Mouse (Mus musculus): ENCODE results near the gene Atraid. TPM values are rescaled to one million over a fixed set of nuclear protein-coding genes. Genes with fewer than 3 reads are reported as not detected.

Gene Atraid
- polyA plus RNA-seq, 1 experiment from 2014 or later: 164 TPM

DNA sequence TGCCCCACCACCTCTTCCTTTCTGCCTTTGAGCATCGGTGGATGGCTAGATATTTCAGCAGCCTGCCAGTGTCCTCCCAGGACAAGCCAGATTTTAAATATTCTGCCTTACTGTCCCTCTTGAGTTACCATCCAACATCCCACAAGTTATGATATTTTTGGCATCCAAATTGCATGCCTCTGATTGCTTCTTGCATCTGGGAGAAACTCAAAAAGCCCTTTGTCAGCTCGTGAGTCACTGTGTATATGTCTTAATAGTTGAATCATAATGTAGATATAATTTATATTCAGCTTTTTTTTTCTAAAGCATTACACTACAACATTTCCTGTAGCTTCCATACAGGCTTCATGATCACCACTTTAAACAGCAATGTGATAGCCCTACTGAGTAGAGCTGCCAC lies 39.0 kb downstream of the Atraid start:
- H3K27me3 ChIP-seq (replicated peaks): peaks cover 45% of the 10 kb centered on the region

GRCm38 (mm10) chr5:31092231-31092975 lies 44.3 kb downstream of the Atraid start:
- H3K27me3 ChIP-seq (replicated peaks): peaks cover 95% of the 10 kb centered on the region
- H3K4me3 ChIP-seq (replicated peaks): peak overlapping the region; percentile 44
- no peaks in the 10 kb centered on the region for H3K9me3 ChIP-seq
- peak overlapping the region; percentile 89 for H3K4me2 ChIP-seq (replicated peaks)
- H3K36me3 ChIP-seq: no peaks in the 10 kb centered on the region
- H3K27ac ChIP-seq: no peak overlapping the region
- 3% methylated on average over 51 of the region's 53 CpGs for WGBS
- peak; percentile 2; the same call in 1 of the 2 replicates for ATAC-seq
- H3K4me1 ChIP-seq (replicated peaks): peaks cover 31% of the 10 kb centered on the region
- H3K9ac ChIP-seq: peak overlapping the region; percentile 49

More for the DNA sequence above, 39.0 kb downstream of the Atraid start:
- ATAC-seq: no peak
- H3K4me3 ChIP-seq (replicated peaks): no peak overlapping the region
- H3K27ac ChIP-seq: no peak overlapping the region
- H3K4me1 ChIP-seq (replicated peaks): no peaks in the 10 kb centered on the region
- no peaks in the 10 kb centered on the region for H3K36me3 ChIP-seq
- H3K9ac ChIP-seq: no peak overlapping the region
- no peak overlapping the region for H3K4me2 ChIP-seq (replicated peaks)
- 76% methylated on average over 2 of the region's 2 CpGs for WGBS
- H3K9me3 ChIP-seq: no peaks in the 10 kb centered on the region

DNA sequence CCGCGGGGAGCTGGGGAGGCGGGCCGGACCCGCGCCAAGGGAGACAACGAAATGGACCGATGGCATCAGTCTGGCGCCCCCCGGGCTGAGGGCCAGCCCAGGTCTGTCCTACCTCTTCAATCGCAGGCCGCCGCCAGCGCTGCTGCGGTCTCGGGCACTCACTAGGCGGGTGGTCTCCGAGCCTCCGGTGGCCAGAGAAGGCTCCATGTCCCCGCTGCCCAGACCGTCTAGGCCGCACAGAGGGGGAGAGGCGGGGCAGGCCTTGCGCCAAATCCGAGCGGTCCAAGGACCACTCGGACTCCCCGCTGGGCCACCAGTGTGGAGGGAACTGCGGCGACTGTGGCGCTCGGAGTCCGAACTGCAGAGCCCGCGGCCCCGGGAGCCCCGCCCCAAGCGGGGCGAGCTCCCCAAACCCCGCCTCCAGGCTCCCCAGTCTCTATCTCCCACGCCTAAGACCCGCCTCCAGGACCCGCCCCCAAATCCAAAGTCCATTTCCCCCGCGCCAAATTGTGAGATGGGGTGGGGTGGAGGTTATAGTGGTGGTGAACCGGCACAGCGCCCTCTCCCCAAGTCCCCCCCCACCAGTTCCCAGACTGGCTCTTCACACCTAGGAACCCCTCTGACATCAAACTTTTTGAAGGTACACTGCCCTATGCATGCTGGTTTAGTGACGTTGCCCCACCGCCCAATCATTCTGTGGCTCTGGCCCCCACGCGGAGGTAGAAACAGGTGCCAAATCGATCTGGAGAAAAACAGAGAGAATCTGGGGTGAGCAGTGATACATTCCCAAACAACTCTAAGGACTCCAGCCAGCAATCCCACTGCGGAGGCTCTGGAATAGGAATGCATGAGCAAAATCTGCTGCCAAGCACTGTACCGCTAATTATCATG lies 45.3 kb downstream of the Atraid start:
- peaks cover 31% of the 10 kb centered on the region for H3K4me1 ChIP-seq (replicated peaks)
- peak overlapping the region; percentile 49 for H3K9ac ChIP-seq
- peaks cover 89% of the 10 kb centered on the region for H3K27me3 ChIP-seq (replicated peaks)
- 1% methylated on average over 54 of the region's 54 CpGs for WGBS
- ATAC-seq: peak; percentile 91
- peak overlapping the region; percentile 44 for H3K4me3 ChIP-seq (replicated peaks)
- H3K4me2 ChIP-seq (replicated peaks): peak overlapping the region; percentile 89
- H3K36me3 ChIP-seq: no peaks in the 10 kb centered on the region
- no peak overlapping the region for H3K27ac ChIP-seq
- H3K9me3 ChIP-seq: no peaks in the 10 kb centered on the region

GRCm38 (mm10) chr5:31094100-31094798 lies 46.1 kb downstream of the Atraid start:
- no peak overlapping the region for H3K27ac ChIP-seq
- H3K4me1 ChIP-seq (replicated peaks): peaks cover 31% of the 10 kb centered on the region
- 2% methylated on average over 29 of the region's 29 CpGs for WGBS
- H3K36me3 ChIP-seq: no peaks in the 10 kb centered on the region
- H3K27me3 ChIP-seq (replicated peaks): peaks cover 86% of the 10 kb centered on the region
- no peaks in the 10 kb centered on the region for H3K9me3 ChIP-seq
- H3K4me2 ChIP-seq (replicated peaks): peak overlapping the region; percentile 89
- ATAC-seq: no peak
- H3K4me3 ChIP-seq (replicated peaks): peak overlapping the region; percentile 29
- H3K9ac ChIP-seq: no peak overlapping the region

DNA sequence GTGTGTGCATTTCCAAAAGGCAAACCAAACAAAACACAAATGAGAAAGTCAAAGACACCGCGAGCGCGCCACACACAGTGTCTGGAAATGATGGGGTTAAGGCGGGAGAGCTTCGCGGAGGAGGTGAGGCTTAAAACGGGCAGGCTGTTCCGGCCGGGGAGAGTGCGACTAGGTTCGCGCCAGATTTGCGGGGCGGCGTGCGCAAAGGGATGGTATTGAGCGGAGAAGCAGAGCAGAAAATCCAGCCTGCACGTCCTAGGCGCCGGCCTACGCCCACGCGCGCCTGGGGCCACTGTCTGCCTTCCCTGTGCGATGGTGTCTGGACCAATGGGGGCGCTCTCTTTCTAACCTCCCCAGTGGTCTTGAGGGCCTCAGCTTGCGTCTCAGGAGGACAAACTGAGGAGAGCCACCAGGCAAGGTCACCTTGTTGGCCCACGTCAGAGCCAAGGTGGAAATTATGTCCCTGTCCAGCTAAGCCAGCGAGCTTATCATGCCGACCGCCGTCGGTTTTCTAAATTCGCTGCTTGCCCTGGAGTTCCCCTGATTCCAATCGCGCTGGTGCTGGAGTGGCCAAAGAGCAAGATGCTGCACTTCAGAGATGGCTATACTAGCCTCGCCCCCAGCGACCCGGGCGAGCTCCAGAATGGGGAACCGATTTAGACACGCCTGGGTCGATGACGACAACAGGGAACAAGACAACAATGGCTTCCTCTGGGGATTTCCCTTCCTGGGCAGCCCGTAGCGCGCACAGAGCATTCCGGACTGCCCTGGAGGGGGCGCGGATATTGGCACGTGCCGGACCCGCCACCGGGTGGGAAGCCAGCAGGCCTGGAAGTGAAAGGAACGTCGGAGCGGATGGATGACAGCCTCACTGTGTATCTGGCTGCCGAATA lies 46.9 kb downstream of the Atraid start:
- under 1% methylated on average over 59 of the region's 59 CpGs for WGBS
- Histone ChIP-seq H3K27ac (no peak overlapping the region), H3K27me3 (replicated peaks) (peaks cover 83% of the 10 kb centered on the region), H3K36me3 (no peaks in the 10 kb centered on the region), H3K4me3 (replicated peaks) (peak overlapping the region; percentile 29), H3K4me1 (replicated peaks) (peaks cover 31% of the 10 kb centered on the region), H3K9me3 (no peaks in the 10 kb centered on the region), H3K9ac (0 out of 2 replicates have a peak overlapping the region, but pooled peaks have one; percentile 32), H3K4me2 (replicated peaks) (peak overlapping the region; percentile 89)
- ATAC-seq: 0 out of 2 replicates have a peak, but pooled peaks have one; percentile 24

- Histone ChIP-seq H3K27me3 (replicated peaks) (peaks cover 74% of the 10 kb centered on the region), H3K36me3 (no peaks in the 10 kb centered on the region), H3K27ac (no peak overlapping the region), H3K4me2 (replicated peaks) (peak overlapping the region; percentile 89), H3K9me3 (no peaks in the 10 kb centered on the region), H3K9ac (no peak overlapping the region), H3K4me1 (replicated peaks) (peaks cover 31% of the 10 kb centered on the region), H3K4me3 (replicated peaks) (peak overlapping the region; percentile 29)
- WGBS: 26% methylated on average over 11 of the region's 11 CpGs
- ATAC-seq: no peak
These were observed 47.8 kb downstream of the Atraid start for GRCm38 (mm10) chr5:31095711-31096480.

Other genes starting within 250 kb of the Atraid start
- gene Mapre3, start 233.7 kb upstream of the Atraid start, polyA plus RNA-seq (2015; fragmentation: Nextera tagmentation; extraction: Ambion mirVana): 17.4 and 17.5 TPM in 2 replicates
- 72.3 and 76.3 TPM in 2 replicates for gene Tmem214, start 180.3 kb upstream of the Atraid start, polyA plus RNA-seq (2015; fragmentation: Nextera tagmentation; extraction: Ambion mirVana)
- gene Agbl5, start 159.6 kb upstream of the Atraid start, polyA plus RNA-seq (2015; fragmentation: Nextera tagmentation; extraction: Ambion mirVana): 13.9 and 16.4 TPM in 2 replicates
- gene Ost4, start 140.5 kb upstream of the Atraid start, polyA plus RNA-seq (2015; fragmentation: Nextera tagmentation; extraction: Ambion mirVana): 449 and 476 TPM in 2 replicates
- 183 and 190 TPM in 2 replicates for gene Emilin1, start 134.9 kb upstream of the Atraid start, polyA plus RNA-seq (2015; fragmentation: Nextera tagmentation; extraction: Ambion mirVana)
- 23.3 and 26.9 TPM in 2 replicates for gene Khk, start 126.9 kb upstream of the Atraid start, polyA plus RNA-seq (2015; fragmentation: Nextera tagmentation; extraction: Ambion mirVana)
- gene Cgref1, start 102.7 kb upstream of the Atraid start, polyA plus RNA-seq (2015; fragmentation: Nextera tagmentation; extraction: Ambion mirVana): 36.1 and 42.8 TPM in 2 replicates
- gene Preb, start 88.0 kb upstream of the Atraid start, polyA plus RNA-seq (2015; fragmentation: Nextera tagmentation; extraction: Ambion mirVana): 166 and 192 TPM in 2 replicates
- gene Tcf23, start 79.7 kb upstream of the Atraid start, polyA plus RNA-seq (2015; fragmentation: Nextera tagmentation; extraction: Ambion mirVana): 2.2 and 2.3 TPM in 2 replicates
- gene Slc5a6, start 612 bp downstream of the Atraid start, polyA plus RNA-seq (2015; fragmentation: Nextera tagmentation; extraction: Ambion mirVana): 12.8 and 15.1 TPM in 2 replicates
- 24.2 and 25.2 TPM in 2 replicates for gene Cad, start 6.5 kb downstream of the Atraid start, polyA plus RNA-seq (2015; fragmentation: Nextera tagmentation; extraction: Ambion mirVana)
- not detected in 2 replicates for gene Dnajc5g, start 58.0 kb downstream of the Atraid start, polyA plus RNA-seq (2015; fragmentation: Nextera tagmentation; extraction: Ambion mirVana)
- gene Slc30a3, start 59.9 kb downstream of the Atraid start, polyA plus RNA-seq (2015; fragmentation: Nextera tagmentation; extraction: Ambion mirVana): 0.26 and 0.34 TPM in 2 replicates
- not detected in 2 replicates for gene Trim54, start 68.4 kb downstream of the Atraid start, polyA plus RNA-seq (2015; fragmentation: Nextera tagmentation; extraction: Ambion mirVana)
- gene Ucn, start 90.5 kb downstream of the Atraid start, polyA plus RNA-seq (2015; fragmentation: Nextera tagmentation; extraction: Ambion mirVana): not detected in 2 replicates
- gene Mpv17, start 105.9 kb downstream of the Atraid start, polyA plus RNA-seq (2015; fragmentation: Nextera tagmentation; extraction: Ambion mirVana): 57.1 and 67.9 TPM in 2 replicates
- 2.1 and 2.4 TPM in 2 replicates for gene Gm29609, start 131.6 kb downstream of the Atraid start, polyA plus RNA-seq (2015; fragmentation: Nextera tagmentation; extraction: Ambion mirVana)
- gene Gtf3c2, start 131.8 kb downstream of the Atraid start, polyA plus RNA-seq (2015; fragmentation: Nextera tagmentation; extraction: Ambion mirVana): 56.6 and 63.4 TPM in 2 replicates
- 131 and 136 TPM in 2 replicates for gene Snx17, start 144.9 kb downstream of the Atraid start, polyA plus RNA-seq (2015; fragmentation: Nextera tagmentation; extraction: Ambion mirVana)
- gene Eif2b4, start 145.1 kb downstream of the Atraid start, polyA plus RNA-seq (2015; fragmentation: Nextera tagmentation; extraction: Ambion mirVana): 58.0 and 67.3 TPM in 2 replicates
- 8.1 and 8.8 TPM in 2 replicates for gene Zfp513, start 154.0 kb downstream of the Atraid start, polyA plus RNA-seq (2015; fragmentation: Nextera tagmentation; extraction: Ambion mirVana)
- gene Ppm1g, start 172.4 kb downstream of the Atraid start, polyA plus RNA-seq (2015; fragmentation: Nextera tagmentation; extraction: Ambion mirVana): 124 and 132 TPM in 2 replicates
- gene Nrbp1, start 192.6 kb downstream of the Atraid start, polyA plus RNA-seq (2015; fragmentation: Nextera tagmentation; extraction: Ambion mirVana): 133 and 136 TPM in 2 replicates
- 0.33 TPM in 1 of 2 replicates, not detected in the other for gene Gm9970, start 192.9 kb downstream of the Atraid start, polyA plus RNA-seq (2015; fragmentation: Nextera tagmentation; extraction: Ambion mirVana)
- 66.8 and 70.0 TPM in 2 replicates for gene Krtcap3, start 203.4 kb downstream of the Atraid start, polyA plus RNA-seq (2015; fragmentation: Nextera tagmentation; extraction: Ambion mirVana)
- gene Ift172, start 242.8 kb downstream of the Atraid start, polyA plus RNA-seq (2015; fragmentation: Nextera tagmentation; extraction: Ambion mirVana): 20.1 and 21.4 TPM in 2 replicates
- 27.9 and 29.6 TPM in 2 replicates for gene Fndc4, start 247.8 kb downstream of the Atraid start, polyA plus RNA-seq (2015; fragmentation: Nextera tagmentation; extraction: Ambion mirVana)
- 0.52 and 0.54 TPM in 2 replicates for gene Gckr, start 249.1 kb downstream of the Atraid start, polyA plus RNA-seq (2015; fragmentation: Nextera tagmentation; extraction: Ambion mirVana)